In the genomic region with DNA sequence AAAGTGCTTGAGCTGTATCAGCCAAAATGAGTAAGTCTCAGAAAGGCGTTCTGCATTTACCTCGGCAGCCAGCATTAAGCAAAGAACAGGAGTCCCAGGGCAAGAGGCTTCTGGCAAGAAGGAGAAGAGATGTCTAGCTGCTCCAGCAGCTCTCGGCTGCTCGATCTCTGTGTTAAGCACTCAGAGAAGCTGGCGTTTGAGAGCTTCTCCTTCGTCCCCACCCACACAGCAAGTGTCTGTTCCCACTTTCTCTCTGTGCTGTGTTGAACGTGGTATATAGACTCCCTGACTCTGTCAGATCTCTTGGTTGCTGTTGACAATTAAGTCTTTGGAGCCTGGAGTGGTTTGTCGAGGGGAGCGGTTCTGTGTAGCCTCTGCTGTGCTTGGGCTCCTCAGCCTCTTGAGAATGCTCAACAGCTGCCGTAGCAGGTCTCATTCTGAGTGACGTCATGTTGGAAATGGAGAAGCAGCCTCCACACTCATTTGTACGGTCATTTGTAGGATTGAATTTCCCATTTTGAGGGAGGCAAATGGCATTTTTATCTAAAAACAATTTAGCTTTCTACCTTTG, we compare ENCODE assay signal across 14 mouse cellular contexts.
DNase-seq lines count a peak whose midpoint lies in the region; ATAC-seq and TF ChIP-seq lines count a peak whose summit lies in the region.
"Had no signal": no experiment of that assay in that cellular context is flagged by ENCODE, and none has a peak within 500 bp of the region (broad histone marks: within the 10 kb centered on the region; RNA-seq: fewer than 3 reads in every experiment).

No protein-coding gene starts in this region.

- TF ChIP-seq CTCF in lung, embryonic 14.5 days (IDR thresholded peaks at IDR 0.05; ENCODE audit: low read depth): no peak
- TF ChIP-seq CTCF in lung, adult 2 months (IDR thresholded peaks at IDR 0.05; ENCODE audit: insufficient read depth, low read length): no peak

- no peaks in the 10 kb centered on the region for H3K9me3 ChIP-seq in lung, embryonic 14.5 days (ENCODE audit: low read depth, low read length)
- H3K9me3 ChIP-seq: embryonic facial prominence, embryonic 13.5 days; forebrain, embryonic 15.5 days; hindbrain, embryonic 12.5 days had no signal

- H3K27me3 ChIP-seq in lung, embryonic 14.5 days (ENCODE audit: insufficient read depth, low read length): no peaks in the 10 kb centered on the region
- H3K27me3 ChIP-seq: embryonic facial prominence, embryonic 13.5 days; forebrain, embryonic 15.5 days; hindbrain, embryonic 12.5 days had no signal

- no peaks in the 10 kb centered on the region for H3K4me1 ChIP-seq in lung, embryonic 14.5 days (ENCODE audit: insufficient read depth)
- no peaks in the 10 kb centered on the region for H3K4me1 ChIP-seq in lung, adult 2 months (ENCODE audit: control insufficient read depth, insufficient read depth, low read length)
- H3K4me1 ChIP-seq: embryonic facial prominence, embryonic 13.5 days; forebrain, embryonic 15.5 days had no signal

- ATAC-seq in lung, embryonic 14.5 days (ENCODE audit: insufficient read depth): no peak; the same call in 1 of the 2 replicates
- ATAC-seq: CD4-positive, CD25-positive, alpha-beta regulatory T cell, adult 4 months; forebrain, embryonic 15.5 days had no signal

- 61% methylated on average over 12 of the region's 12 CpGs for WGBS in lung, embryonic 14.5 days
- 62% methylated on average over 12 of the region's 12 CpGs for WGBS in lung, adult 2 months

- H3K4me2 ChIP-seq in lung, embryonic 14.5 days: no peak overlapping the region
- H3K4me2 ChIP-seq: embryonic facial prominence, embryonic 13.5 days; forebrain, embryonic 15.5 days; hindbrain, embryonic 12.5 days had no signal

- H3K27ac ChIP-seq in lung, embryonic 14.5 days (ENCODE audit: low read depth): no peak overlapping the region
- H3K27ac ChIP-seq: embryonic facial prominence, embryonic 13.5 days; forebrain, embryonic 15.5 days; hindbrain, embryonic 12.5 days; liver, embryonic 14.5 days had no signal

- no peak overlapping the region for H3K9ac ChIP-seq in lung, embryonic 14.5 days
- H3K9ac ChIP-seq: embryonic facial prominence, embryonic 13.5 days; forebrain, embryonic 15.5 days; hindbrain, embryonic 12.5 days; liver, embryonic 14.5 days had no signal

- no peak for TF ChIP-seq POLR2A in lung, adult 2 months (IDR thresholded peaks at IDR 0.05; ENCODE audit: borderline replicate concordance, extremely low read depth, low read depth, low read length)

- no peaks in the 10 kb centered on the region for H3K36me3 ChIP-seq in lung, embryonic 14.5 days (ENCODE audit: insufficient read depth)
- H3K36me3 ChIP-seq: embryonic facial prominence, embryonic 13.5 days; forebrain, embryonic 15.5 days; hindbrain, embryonic 12.5 days had no signal

- H3K4me3 ChIP-seq in lung, embryonic 14.5 days (ENCODE audit: low read depth, low read length): no peak overlapping the region
- no peak overlapping the region for H3K4me3 ChIP-seq in lung, adult 2 months (replicated peaks; ENCODE audit: extremely low read depth, low read depth, low read length)
- H3K4me3 ChIP-seq: embryonic facial prominence, embryonic 13.5 days; forebrain, embryonic 15.5 days; hindbrain, embryonic 12.5 days had no signal

- DNase-seq in heart, postnatal 10 days: peak; percentile 10 to 27
- no peak for DNase-seq in heart, adult 8-10 months (ENCODE audit: low spot score)
- DNase-seq in lung, embryonic 14.5 days: peak; percentile 7
- DNase-seq in lung, adult 2 months: no peak
- DNase-seq in frontal cortex, postnatal 25 days (ENCODE audit: low spot score in 2 of 2): peak; percentile 6 to 7
- DNase-seq in skeletal muscle tissue, adult 2 months (ENCODE audit: low read depth, low spot score): peak; percentile 22
- no peak for DNase-seq in ovary, postnatal 10 days (ENCODE audit: low spot score)
- DNase-seq: kidney, adult 11 months; thymus, postnatal 14 days had no signal

- intact Hi-C loops in heart, postnatal 10 days (cut with DNase I): no loop called here

Comparison
In these comparisons a context has a peak if more than half of its experiments do, and no peak if none do; other contexts are left out.
1. DNase-seq: peak in heart, postnatal 10 days (2 of 2), lung, embryonic 14.5 days (single experiment), frontal cortex, postnatal 25 days (2 of 2) and skeletal muscle tissue, adult 2 months (single experiment); none in heart, adult 8-10 months (single experiment), lung, adult 2 months (single experiment) and ovary, postnatal 10 days (single experiment).